Mouse (Mus musculus) forebrain, embryonic 13.5 days (tissue): ENCODE measurements around the gene Serpina1c. TPM values are rescaled to one million over a fixed set of nuclear protein-coding genes. Genes with fewer than 3 reads are reported as not detected.

ENCODE experiments used
- polyA plus RNA-seq: library from polyadenylated mRNA; unstranded; fragments of >200 nt; fragmentation: Nextera tagmentation; extraction: Ambion mirVana; gene quantifications from 2 replicates; pipeline ENCODE4 v1.2.1, GENCODE M21; 2015

Serpina1c gene
- polyA plus RNA-seq, 1 experiment from 2014 or later, result not detected

Other genes starting within 250 kb of the Serpina1c start
- 0.92 TPM in 1 of 2 replicates, not detected in the other for gene Serpina6, start 247.7 kb downstream of the Serpina1c start, polyA plus RNA-seq
- gene Serpina16, start 228.7 kb downstream of the Serpina1c start, polyA plus RNA-seq, result not detected in 2 replicates
- not detected in 2 replicates for gene Serpina1f, start 209.4 kb downstream of the Serpina1c start, polyA plus RNA-seq
- 0.18 TPM in 1 of 2 replicates, not detected in the other for gene Serpina1d, start 131.3 kb downstream of the Serpina1c start, polyA plus RNA-seq
- gene Serpina1b, start 74.5 kb downstream of the Serpina1c start, polyA plus RNA-seq, result 0.27 and 3.3 TPM in 2 replicates
- gene Serpina1a, start 41.3 kb downstream of the Serpina1c start, polyA plus RNA-seq, result 1.8 TPM in 1 of 2 replicates, not detected in the other
- gene Serpina1e, start 54.1 kb upstream of the Serpina1c start, polyA plus RNA-seq, result 1.00 TPM in 1 of 2 replicates, not detected in the other
- not detected in 2 replicates for gene Serpina11, start 85.1 kb upstream of the Serpina1c start, polyA plus RNA-seq
- not detected in 2 replicates for gene Serpina9, start 108.9 kb upstream of the Serpina1c start, polyA plus RNA-seq
- not detected in 2 replicates for gene Serpina12, start 139.6 kb upstream of the Serpina1c start, polyA plus RNA-seq
- not detected in 2 replicates for gene Serpina5, start 196.2 kb upstream of the Serpina1c start, polyA plus RNA-seq
- not detected in 2 replicates for gene Serpina3a, start 207.8 kb upstream of the Serpina1c start, polyA plus RNA-seq
- gene Serpina3b, start 223.1 kb upstream of the Serpina1c start, polyA plus RNA-seq, result not detected in 2 replicates
- not detected in 2 replicates for gene Serpina3c, start 249.0 kb upstream of the Serpina1c start, polyA plus RNA-seq